Mouse (Mus musculus) MEL (cell line): ENCODE measurements around the gene Ryr1. TPM values are rescaled to one million over a fixed set of nuclear protein-coding genes. Genes with fewer than 3 reads are reported as not detected.

ENCODE experiments used
- DNase-seq: peaks from one replicate; pipeline ENCODE4 v3.0.0; 2011; ENCODE audit warnings: low read depth, low spot score
- H3K27ac ChIP-seq: 2 replicates; pipeline ENCODE4 v1.5.1; 2012; ENCODE audit warnings: low read depth, mild to moderate bottlenecking, control low read depth, low read length, moderate library complexity; ENCODE audit not compliant: control insufficient read depth
- H3K27me3 ChIP-seq, 2 experiments: fragments of 150-350 bp in 1 of 2; sonication (generic) in 1 of 2; 2 replicates each; pipeline ENCODE4 v1.6.1; 2012; ENCODE audit warnings: low read length in 2 of 2, mild to moderate bottlenecking in 2 of 2, improper control_type of control experiment in 1 of 2, moderate library complexity in 1 of 2; ENCODE audit not compliant: insufficient read depth in 2 of 2, control insufficient read depth in 1 of 2
- H3K36me3 ChIP-seq, 2 experiments: 2 replicates each; pipeline ENCODE4 v1.6.1; 2012 to 2014; ENCODE audit warnings: low read length in 2 of 2, improper control_type of control experiment in 1 of 2, inconsistent platforms in 1 of 2, mild to moderate bottlenecking in 1 of 2; ENCODE audit not compliant: insufficient read depth in 2 of 2, control insufficient read depth in 1 of 2
- H3K4me1 ChIP-seq, 2 experiments: fragments of 150-350 bp in 1 of 2; sonication (generic) in 1 of 2; 2 replicates each; pipeline ENCODE4 v1.6.1; 2012; ENCODE audit warnings: low read length in 2 of 2, improper control_type of control experiment in 1 of 2, mild to moderate bottlenecking in 1 of 2; ENCODE audit not compliant: insufficient read depth in 2 of 2, control insufficient read depth in 1 of 2
- H3K4me3 ChIP-seq, 2 experiments: fragments of 150-350 bp in 1 of 2; sonication (generic) in 1 of 2; 2 replicates each; pipeline ENCODE4 v1.5.1; 2012; ENCODE audit warnings: low read depth in 2 of 2, low read length in 2 of 2, mild to moderate bottlenecking in 2 of 2, moderate library complexity in 2 of 2, control low read depth in 1 of 2, improper control_type of control experiment in 1 of 2; ENCODE audit not compliant: control insufficient read depth in 1 of 2, insufficient read depth in 1 of 2
- H3K79me2 ChIP-seq: 2 replicates; pipeline ENCODE4 v1.6.1; 2012; ENCODE audit warnings: mild to moderate bottlenecking, low read length, moderate library complexity; ENCODE audit not compliant: control insufficient read depth, poor library complexity, insufficient read depth
- H3K9ac ChIP-seq: 2 replicates; pipeline ENCODE4 v1.6.1; 2012; ENCODE audit warnings: low read depth, mild to moderate bottlenecking, control low read depth, low read length, moderate library complexity; ENCODE audit not compliant: control insufficient read depth, poor library complexity, severe bottlenecking
- H3K9me3 ChIP-seq: fragments of 150-350 bp; sonication (generic); replicated peaks from 2 replicates; pipeline ENCODE4 v1.6.1; 2012; ENCODE audit warnings: mild to moderate bottlenecking, low read length, improper control_type of control experiment, moderate library complexity; ENCODE audit not compliant: insufficient read depth
- CHD1 ChIP-seq: IDR thresholded peaks from 2 replicates; pipeline ENCODE4 v1.6.1; 2012; ENCODE audit warnings: low read depth, mild to moderate bottlenecking, inconsistent platforms, low read length, improper control_type of control experiment
- CHD2 ChIP-seq: IDR thresholded peaks from 2 replicates; pipeline ENCODE4 v1.6.1; 2011; ENCODE audit warnings: low read length, improper control_type of control experiment
- CTCF ChIP-seq, 3 experiments: IDR thresholded peaks in 2 of 3; conservative IDR thresholded peaks in 1 of 3; 2 replicates each; pipeline ENCODE4 v1.5.1; 2011 to 2012; ENCODE audit warnings: low read length in 3 of 3, low read depth in 2 of 3, mild to moderate bottlenecking in 2 of 3, improper control_type of control experiment in 1 of 3, inconsistent platforms in 1 of 3, mixed read lengths in 1 of 3, moderate library complexity in 1 of 3; ENCODE audit not compliant: control insufficient read depth in 1 of 3, insufficient read depth in 1 of 3, poor library complexity in 1 of 3, severe bottlenecking in 1 of 3
- E2F4 ChIP-seq: IDR thresholded peaks from 2 replicates; pipeline ENCODE4 v1.6.1; 2011; ENCODE audit warnings: low read depth, low read length, improper control_type of control experiment, borderline replicate concordance
- EP300 ChIP-seq, 2 experiments: IDR thresholded peaks; 2 replicates each; pipeline ENCODE4 v1.6.1; 2011; ENCODE audit warnings: improper control_type of control experiment in 2 of 2, low read length in 2 of 2, low read depth in 1 of 2, mild to moderate bottlenecking in 1 of 2
- ETS1 ChIP-seq: IDR thresholded peaks from 2 replicates; pipeline ENCODE4 v1.6.1; 2012; ENCODE audit warnings: low read depth, mild to moderate bottlenecking, inconsistent platforms, low read length, improper control_type of control experiment, moderate library complexity
- HCFC1 ChIP-seq: IDR thresholded peaks from 2 replicates; pipeline ENCODE4 v1.6.1; 2012; ENCODE audit warnings: low read depth, mild to moderate bottlenecking, inconsistent platforms, low read length, improper control_type of control experiment, moderate library complexity
- KAT2A ChIP-seq: conservative IDR thresholded peaks from 2 replicates; pipeline ENCODE4 v1.6.1; 2012; ENCODE audit warnings: low read depth, low read length, improper control_type of control experiment, inconsistent platforms
- MAX ChIP-seq: IDR thresholded peaks from 2 replicates; pipeline ENCODE4 v1.6.1; 2011; ENCODE audit warnings: low read length, improper control_type of control experiment
- MEF2A ChIP-seq: IDR thresholded peaks from 2 replicates; pipeline ENCODE4 v1.6.1; 2014; ENCODE audit warnings: low read depth, mild to moderate bottlenecking, inconsistent platforms, low read length, improper control_type of control experiment; ENCODE audit not compliant: poor library complexity, insufficient replicate concordance, severe bottlenecking; ENCODE audit errors: extremely low read depth
- MXI1 ChIP-seq: IDR thresholded peaks from 2 replicates; pipeline ENCODE4 v1.6.1; 2011; ENCODE audit warnings: mild to moderate bottlenecking, low read depth, low read length, improper control_type of control experiment
- MYC ChIP-seq: IDR thresholded peaks from 2 replicates; pipeline ENCODE4 v1.6.1; 2011; ENCODE audit warnings: low read depth, mild to moderate bottlenecking, low read length, improper control_type of control experiment, moderate library complexity
- NRF1 ChIP-seq: IDR thresholded peaks from 2 replicates; pipeline ENCODE4 v1.6.1; 2014; ENCODE audit warnings: low read depth, mild to moderate bottlenecking, inconsistent platforms, low read length, improper control_type of control experiment, moderate library complexity; ENCODE audit not compliant: poor library complexity, insufficient read depth, severe bottlenecking
- POLR2A ChIP-seq, 2 experiments: IDR thresholded peaks; 2 replicates each; pipeline ENCODE4 v1.6.1; 2011 to 2012; ENCODE audit warnings: low read length in 2 of 2, mild to moderate bottlenecking in 2 of 2, control low read depth in 1 of 2, improper control_type of control experiment in 1 of 2, low read depth in 1 of 2, moderate library complexity in 1 of 2; ENCODE audit not compliant: control insufficient read depth in 1 of 2, insufficient read depth in 1 of 2, poor library complexity in 1 of 2
- RAD21 ChIP-seq: IDR thresholded peaks from 2 replicates; pipeline ENCODE4 v1.6.1; 2011; ENCODE audit warnings: mild to moderate bottlenecking, low read depth, low read length, improper control_type of control experiment
- RCOR1 ChIP-seq: IDR thresholded peaks from 2 replicates; pipeline ENCODE4 v1.6.1; 2012; ENCODE audit warnings: low read depth, mild to moderate bottlenecking, inconsistent platforms, low read length, improper control_type of control experiment
- SIN3A ChIP-seq: IDR thresholded peaks from 2 replicates; pipeline ENCODE4 v1.6.1; 2012; ENCODE audit warnings: low read length, improper control_type of control experiment, inconsistent platforms
- SMC3 ChIP-seq: IDR thresholded peaks from 2 replicates; pipeline ENCODE4 v1.6.1; 2011; ENCODE audit warnings: low read depth, low read length, improper control_type of control experiment
- TBP ChIP-seq: IDR thresholded peaks from 2 replicates; pipeline ENCODE4 v1.8.0; 2011; ENCODE audit warnings: low read depth, low read length, improper control_type of control experiment
- USF1 ChIP-seq: IDR thresholded peaks from 2 replicates; pipeline ENCODE4 v1.6.1; 2014; ENCODE audit warnings: low read depth, mild to moderate bottlenecking, inconsistent platforms, low read length, improper control_type of control experiment, moderate library complexity
- USF2 ChIP-seq, 2 experiments: IDR thresholded peaks; 2 replicates each; pipeline ENCODE4 v1.6.1; 2011 to 2012; ENCODE audit warnings: improper control_type of control experiment in 2 of 2, low read length in 2 of 2, borderline replicate concordance in 1 of 2, inconsistent platforms in 1 of 2, low read depth in 1 of 2, mild to moderate bottlenecking in 1 of 2; ENCODE audit not compliant: insufficient read depth in 1 of 2
- ZC3H11A ChIP-seq: IDR thresholded peaks from 2 replicates; pipeline ENCODE4 v1.6.1; 2012; ENCODE audit warnings: low read depth, mild to moderate bottlenecking, inconsistent platforms, low read length, improper control_type of control experiment
- ZMIZ1 ChIP-seq: IDR thresholded peaks from 2 replicates; pipeline ENCODE4 v1.6.1; 2012; ENCODE audit warnings: low read depth, mild to moderate bottlenecking, inconsistent platforms, low read length, improper control_type of control experiment, moderate library complexity
- polyA plus RNA-seq, 2 experiments: library from polyadenylated mRNA; stranded (reverse) in 1 of 2; unstranded in 1 of 2; fragments of >175 nt in 1 of 2; fragments of >200 nt in 1 of 2; gene quantifications; 2 replicates each; pipeline versions ENCODE4 v1.2.1 to v1.2.4; 2012; ENCODE audit warnings: low replicate concordance in 2 of 2, low read depth in 1 of 2; ENCODE audit not compliant: insufficient read length in 2 of 2, insufficient read depth in 1 of 2, missing spikeins in 1 of 2
- total RNA-seq: library from RNA; depleted of rRNA; stranded (reverse); fragments of 300-350 nt; gene quantifications from 2 replicates; pipeline ENCODE4 v1.2.3, GENCODE M21; 2012

The Ryr1 gene
- total and polyA plus RNA-seq, 3 experiments: 0.27 to 0.54 TPM; not detected in 1

GRCm38 (mm10) chr7:29039985-29040661 is 84.9 kb downstream of the Ryr1 start (continued):
- no peak for TF ChIP-seq ETS1
- TF ChIP-seq MXI1: peak; percentile 39; the same call in 1 of the 2 replicates
- no peak for TF ChIP-seq RAD21
- no peak for TF ChIP-seq CHD1
- TF ChIP-seq HCFC1: peak; percentile 38; the same call in 1 of the 2 replicates
- peak; percentile 94 for TF ChIP-seq NRF1
- no peak for TF ChIP-seq RCOR1
- no peak; a peak in 1 of 6 replicates for TF ChIP-seq CTCF (IDR thresholded peaks at IDR 0.05 in 2 of 3, conservative IDR thresholded peaks at IDR 0.05 in 1 of 3; ENCODE audit: control insufficient read depth in 1 of 3, insufficient read depth in 1 of 3, low read depth in 2 of 3, low read length in 3 of 3, poor library complexity in 1 of 3, severe bottlenecking in 1 of 3)
- TF ChIP-seq MAX: peak; percentile 84
- TF ChIP-seq POLR2A (IDR thresholded peaks at IDR 0.05; ENCODE audit: control insufficient read depth in 1 of 2, insufficient read depth in 1 of 2, low read depth in 1 of 2, low read length in 2 of 2, poor library complexity in 1 of 2): peak; percentile 57 to 77; a peak in 2 of 4 replicates
- no peak for TF ChIP-seq MEF2A
- no peak for TF ChIP-seq KAT2A
- no peak for TF ChIP-seq CHD2
- TF ChIP-seq SMC3: peak; percentile 6; the same call in 1 of the 2 replicates

- Histone ChIP-seq H3K9ac (peak overlapping the region; percentile 86), H3K4me3 (peak overlapping the region; percentile 71 to 99), H3K27ac (peak overlapping the region; percentile 72), H3K9me3 (no peaks in the 10 kb centered on the region), H3K36me3 (peaks cover 0 to 3% of the 10 kb centered on the region in 2 experiments; a peak in 1 of 4 replicates), H3K27me3 (no peaks in the 10 kb centered on the region), H3K79me2 (peaks cover 9% of the 10 kb centered on the region), H3K4me1 (peaks cover 0 to 3% of the 10 kb centered on the region in 2 experiments; a peak in 1 of 4 replicates)
- DNase-seq: peak; percentile 97
- peak; percentile 88 for TF ChIP-seq SMC3
- no peak for TF ChIP-seq EP300 (IDR thresholded peaks at IDR 0.05; ENCODE audit: low read depth in 1 of 2, low read length in 2 of 2)
- peak; percentile 100 for TF ChIP-seq MYC
- peak; percentile 100 for TF ChIP-seq MXI1
- no peak for TF ChIP-seq ZMIZ1
- peak; percentile 97 for TF ChIP-seq SIN3A
- no peak for TF ChIP-seq MEF2A
- peak; percentile 100 for TF ChIP-seq MAX
- peak in 1 of 2 experiments; percentile 64; a peak in 1 of 4 replicates for TF ChIP-seq POLR2A (IDR thresholded peaks at IDR 0.05; ENCODE audit: control insufficient read depth in 1 of 2, insufficient read depth in 1 of 2, low read depth in 1 of 2, low read length in 2 of 2, poor library complexity in 1 of 2)
- TF ChIP-seq ZC3H11A: peak; percentile 78
- TF ChIP-seq USF2 (IDR thresholded peaks at IDR 0.05; ENCODE audit: borderline replicate concordance in 1 of 2, insufficient read depth in 1 of 2, low read depth in 1 of 2, low read length in 2 of 2): 0 out of 4 replicates have a peak, but pooled peaks of 1 of the 2 experiments have one; percentile 34
- TF ChIP-seq E2F4: no peak
- peak; percentile 87 for TF ChIP-seq USF1
- TF ChIP-seq ETS1: peak; percentile 28; the same call in 1 of the 2 replicates
- peak; percentile 64 for TF ChIP-seq TBP
- 0 out of 2 replicates have a peak, but pooled peaks have one; percentile 56 for TF ChIP-seq HCFC1
- peak; percentile 43 to 95 (median 70) for TF ChIP-seq CTCF (IDR thresholded peaks at IDR 0.05 in 2 of 3, conservative IDR thresholded peaks at IDR 0.05 in 1 of 3; ENCODE audit: control insufficient read depth in 1 of 3, insufficient read depth in 1 of 3, low read depth in 2 of 3, low read length in 3 of 3, poor library complexity in 1 of 3, severe bottlenecking in 1 of 3)
- peak; percentile 95 for TF ChIP-seq RAD21
Observed at GRCm38 (mm10) chr7:29039604-29039984, 85.4 kb downstream of the Ryr1 start.
